Mouse (Mus musculus) induced T-regulatory cell, adult 2 months (primary cell): Measurements from ENCODE around the gene Pex14.

Source experiments
- DNase-seq: peaks from one replicate; pipeline ENCODE4 v3.0.0-alpha.2; 2012; ENCODE audit warnings: low read depth

Pex14 gene

DNA sequence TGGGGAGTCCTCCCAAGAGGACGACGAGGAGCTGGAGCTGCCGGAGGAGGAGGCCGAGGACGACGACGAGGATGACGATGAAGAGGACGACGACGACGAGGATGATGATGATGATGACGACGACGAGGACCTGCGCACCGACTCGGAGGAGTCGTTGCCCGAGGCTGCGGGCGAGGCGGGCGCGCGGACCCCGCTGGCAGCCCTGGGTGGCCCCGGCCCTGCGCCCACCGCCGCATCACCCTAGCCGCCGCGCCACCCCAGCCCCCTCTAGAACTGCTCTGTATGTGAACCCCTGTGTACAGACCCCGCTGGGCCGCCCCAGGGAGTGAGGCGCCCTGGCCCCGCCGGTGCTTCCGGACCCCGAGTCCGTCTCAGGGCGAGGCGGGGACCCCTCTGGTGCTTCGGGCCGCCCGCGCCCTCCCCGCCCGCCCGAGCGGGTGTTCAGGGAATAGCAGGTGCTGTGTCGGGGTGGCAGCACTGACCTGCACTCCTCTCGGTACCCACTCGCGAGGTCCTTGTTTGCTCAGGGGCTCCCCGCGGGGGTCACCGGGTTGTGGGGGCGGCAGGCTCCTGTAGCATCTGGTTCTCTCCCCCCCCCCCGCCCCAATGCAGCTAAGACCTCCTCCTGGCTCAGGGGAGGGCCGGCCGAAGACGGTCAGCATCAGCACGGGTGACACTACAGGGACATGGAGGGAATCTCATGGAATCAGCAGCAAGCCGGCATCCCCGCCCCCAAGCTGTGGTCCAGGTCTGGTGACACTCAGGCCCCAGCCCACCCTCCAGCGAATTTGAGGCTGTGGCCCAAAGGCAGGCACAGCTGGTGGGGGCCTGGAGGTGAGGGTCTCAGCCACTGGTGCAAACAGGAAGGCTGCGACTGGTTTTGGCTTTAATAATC, 147.1 kb downstream of the Pex14 start:
- DNase-seq = no peak

DNA sequence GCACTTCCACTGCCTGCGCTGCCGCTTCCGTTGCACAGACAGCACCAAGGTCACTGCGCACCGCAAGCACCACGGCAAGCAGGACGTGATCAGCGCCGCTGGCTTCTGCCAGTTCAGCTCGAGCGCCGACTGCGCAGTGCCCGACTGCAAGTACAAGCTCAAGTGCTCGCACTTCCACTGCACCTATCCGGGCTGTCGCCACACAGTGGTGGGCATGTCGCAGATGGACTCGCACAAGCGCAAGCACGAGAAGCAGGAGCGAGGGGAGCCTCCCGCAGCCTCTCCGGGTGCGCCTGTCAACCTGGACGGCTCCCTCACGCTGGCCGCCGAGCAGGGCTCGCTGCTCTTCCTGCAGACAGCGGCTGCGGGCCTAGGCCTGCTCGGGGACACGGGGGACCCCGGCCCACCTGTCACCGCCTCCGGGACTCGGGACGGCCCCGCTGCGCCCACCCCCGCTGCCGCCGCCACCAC, 147.8 kb downstream of the Pex14 start:
- DNase-seq = no peak

DNA sequence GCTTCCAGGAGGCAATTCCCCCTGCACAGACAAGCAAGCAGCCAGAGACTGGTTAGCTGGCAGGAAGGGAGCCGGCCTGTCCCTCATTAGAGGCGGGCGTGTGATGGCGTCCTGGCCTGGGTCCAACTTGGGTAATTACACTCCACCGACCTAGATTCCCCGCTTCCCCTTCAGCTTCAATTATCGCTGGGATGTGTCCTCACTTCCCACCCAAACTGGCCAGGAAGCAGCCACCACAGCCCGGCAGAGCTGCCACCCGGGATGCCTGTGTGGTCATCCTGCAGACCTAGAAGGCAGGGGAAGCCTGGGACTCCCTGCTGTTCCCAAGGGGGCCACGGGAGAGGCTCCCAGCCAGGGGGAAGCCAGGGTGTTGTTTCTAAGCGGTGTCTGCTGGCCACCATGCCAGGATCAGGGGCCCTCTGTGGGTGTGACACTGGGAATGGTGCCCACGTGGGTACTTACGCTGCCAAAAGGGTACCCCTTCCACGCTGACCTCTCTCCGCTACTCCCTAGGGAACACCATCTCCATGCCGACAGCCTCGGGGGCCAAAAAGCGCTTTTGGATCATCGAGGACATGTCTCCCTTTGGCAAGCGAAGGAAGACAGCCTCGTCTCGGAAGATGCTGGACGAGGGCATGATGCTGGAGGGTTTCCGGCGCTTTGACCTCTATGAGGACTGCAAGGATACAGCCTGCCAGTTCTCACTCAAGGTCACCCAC, 148.6 kb downstream of the Pex14 start:
- no peak for DNase-seq

DNA sequence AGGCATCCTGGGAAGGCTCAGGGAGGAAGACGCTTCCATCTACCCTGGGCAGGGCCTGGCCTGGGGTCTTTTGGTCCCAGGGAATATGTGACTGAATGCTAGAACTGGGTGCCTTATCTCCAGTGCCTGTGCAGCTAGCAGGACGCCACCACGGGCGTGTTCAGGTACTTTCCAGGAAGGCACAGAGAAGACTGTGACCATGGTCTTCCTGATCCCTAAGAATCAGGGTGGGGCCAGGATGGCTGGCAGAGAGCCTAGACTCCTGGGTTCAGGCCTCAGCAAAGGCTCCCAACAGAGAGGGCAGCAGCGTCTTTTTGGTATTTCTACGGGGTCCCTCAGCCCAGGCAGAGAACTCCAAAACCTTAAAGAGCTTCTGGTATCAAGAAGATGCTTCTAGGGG, 149.2 kb downstream of the Pex14 start:
- DNase-seq = no peak

DNA sequence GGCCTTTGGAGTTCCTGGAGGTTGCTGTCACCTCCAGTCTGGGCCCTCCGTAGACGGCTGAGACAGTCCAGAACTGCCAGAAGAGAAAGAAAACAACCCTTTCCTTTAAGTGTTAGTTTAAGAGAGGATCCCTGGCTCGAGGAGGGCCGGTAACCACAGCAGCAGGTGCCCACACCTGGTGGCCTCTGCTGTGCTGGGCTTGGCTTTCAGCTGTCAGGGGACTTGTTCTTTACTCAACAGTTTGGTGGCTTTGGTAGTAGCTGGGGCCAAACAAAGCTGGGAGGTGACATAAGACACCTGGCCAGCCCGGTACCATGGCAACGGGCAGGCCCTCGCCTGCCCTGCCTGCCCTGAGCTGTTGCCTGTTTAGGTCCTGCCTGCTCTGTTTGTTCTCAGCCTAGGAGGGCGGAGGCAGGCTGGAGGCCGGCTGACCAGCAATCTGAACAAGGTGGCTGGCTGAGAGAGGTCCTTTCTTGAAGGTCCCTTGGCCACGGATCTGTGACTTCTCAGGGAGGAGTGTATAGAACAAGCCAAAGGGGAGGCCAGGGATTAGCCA, 151.8 kb downstream of the Pex14 start:
- no peak for DNase-seq

DNA sequence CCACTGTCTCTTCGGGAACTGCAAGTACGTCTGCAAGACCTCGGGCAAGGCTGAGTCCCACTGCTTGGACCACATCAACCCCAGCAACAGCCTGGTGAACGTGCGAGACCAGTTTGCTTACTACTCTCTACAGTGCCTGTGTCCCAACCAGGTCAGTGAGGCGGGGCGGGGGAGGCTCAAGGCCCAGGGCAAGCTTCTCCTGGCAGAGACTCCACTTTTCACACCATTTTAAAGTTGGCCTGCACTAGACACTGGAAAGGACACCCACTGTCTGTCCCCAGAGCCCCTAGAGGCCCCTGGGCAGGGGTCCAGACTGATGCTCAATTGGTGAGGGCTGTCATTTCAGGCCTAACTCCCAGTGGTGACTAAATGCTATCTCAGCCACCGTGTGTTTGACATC, 153.6 kb downstream of the Pex14 start:
- DNase-seq = no peak

DNA sequence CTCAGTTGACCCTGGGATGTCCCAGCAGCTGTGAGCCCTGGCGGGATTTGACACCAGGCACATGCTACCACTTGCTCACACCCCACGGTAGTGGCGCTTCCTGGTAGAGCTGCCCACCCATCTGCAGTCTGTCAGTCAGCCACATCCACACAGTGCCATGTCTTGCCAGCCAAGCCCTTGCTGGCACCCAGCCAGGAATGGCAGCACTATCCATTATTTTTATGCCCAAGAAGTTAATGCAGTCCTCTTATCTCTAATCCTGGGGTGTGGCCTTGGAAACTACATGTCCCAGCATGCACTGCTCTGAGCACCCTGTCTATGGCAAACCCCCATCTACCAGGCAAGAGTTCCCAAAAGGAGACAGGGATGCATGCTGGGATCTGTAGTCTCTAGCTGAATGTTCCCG, 154.2 kb downstream of the Pex14 start:
- no peak for DNase-seq

DNA sequence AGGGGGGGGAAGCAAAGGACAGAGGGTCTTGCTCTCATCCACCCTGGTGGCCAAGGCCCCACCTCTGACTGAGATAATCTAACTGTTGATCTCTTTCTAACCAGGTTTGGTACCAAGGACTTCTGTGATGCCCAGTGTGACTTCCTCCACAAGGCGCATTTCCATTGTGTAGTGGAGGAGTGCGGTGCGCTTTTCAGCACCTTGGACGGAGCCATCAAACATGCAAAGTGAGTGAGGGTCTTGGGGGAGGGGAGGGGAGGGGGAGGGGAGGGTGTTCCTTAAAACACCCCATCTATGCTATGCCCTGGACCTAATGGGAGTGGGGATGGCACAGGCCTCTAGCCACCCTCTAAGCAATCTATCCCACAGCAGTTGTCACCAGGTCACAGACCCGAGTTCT, 156.6 kb downstream of the Pex14 start:
- no peak for DNase-seq

DNA sequence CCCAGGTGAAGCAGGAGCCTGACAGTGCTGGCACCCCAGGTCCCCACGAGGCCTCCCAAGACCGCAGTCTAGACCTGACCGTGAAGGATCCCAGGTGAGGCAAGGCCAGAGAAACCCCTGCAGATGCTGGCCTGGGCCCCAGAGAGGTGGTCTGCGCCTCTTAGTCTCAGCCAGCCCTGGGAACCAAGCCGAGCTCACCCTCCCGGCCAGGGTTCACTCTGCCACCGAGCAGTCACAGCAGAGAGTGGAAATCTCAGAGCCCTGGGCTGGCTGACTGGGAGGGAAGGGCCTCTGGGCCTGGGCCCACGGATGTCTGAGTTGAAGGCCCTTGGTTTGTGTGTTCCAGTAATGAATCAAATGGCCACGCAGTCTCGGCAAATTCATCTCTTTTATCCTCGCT, 158.4 kb downstream of the Pex14 start:
- DNase-seq = no peak

DNA sequence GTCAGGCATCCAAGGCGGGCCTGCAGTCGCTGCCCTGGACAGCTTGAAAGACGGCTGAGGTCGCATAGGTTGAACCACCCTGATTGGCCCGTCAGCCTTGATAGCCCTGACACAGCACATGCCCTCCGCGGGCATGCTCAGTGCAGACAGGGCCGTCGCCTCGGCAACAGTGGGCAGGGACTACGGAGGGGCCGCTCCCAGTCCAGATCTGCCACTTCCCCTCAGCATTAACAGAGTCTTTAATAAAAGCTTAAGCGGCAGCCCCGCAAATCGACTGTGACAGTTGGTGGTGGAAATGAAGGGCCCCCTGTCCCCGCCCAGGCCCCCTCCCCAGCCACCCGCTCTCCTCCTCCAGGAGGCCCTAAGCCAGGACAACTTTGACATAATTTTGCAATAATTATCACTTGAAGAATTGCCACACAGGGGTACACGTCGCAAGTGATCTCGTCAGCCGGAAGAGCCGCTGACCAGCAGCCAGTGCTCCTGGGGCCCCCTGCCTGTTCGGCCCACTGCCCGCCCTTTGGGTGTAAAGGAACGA, 158.9 kb downstream of the Pex14 start:
- DNase-seq = peak; percentile 26

DNA sequence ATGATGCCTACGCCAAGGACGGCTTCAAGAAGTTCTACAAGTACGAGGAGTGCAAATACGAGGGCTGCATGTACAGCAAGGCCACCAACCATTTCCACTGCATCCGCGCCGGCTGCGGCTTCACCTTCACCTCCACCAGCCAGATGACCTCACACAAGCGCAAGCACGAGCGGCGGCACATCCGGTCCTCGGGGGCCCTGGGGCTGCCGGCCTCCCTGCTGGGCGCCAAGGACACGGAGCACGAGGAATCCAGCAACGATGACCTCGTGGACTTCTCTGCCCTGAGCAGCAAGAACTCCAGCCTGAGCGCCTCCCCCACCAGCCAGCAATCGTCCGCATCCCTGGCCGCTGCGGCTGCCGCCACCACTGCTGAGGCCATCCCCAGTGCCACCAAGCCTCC, 161.1 kb downstream of the Pex14 start:
- no peak for DNase-seq

DNA sequence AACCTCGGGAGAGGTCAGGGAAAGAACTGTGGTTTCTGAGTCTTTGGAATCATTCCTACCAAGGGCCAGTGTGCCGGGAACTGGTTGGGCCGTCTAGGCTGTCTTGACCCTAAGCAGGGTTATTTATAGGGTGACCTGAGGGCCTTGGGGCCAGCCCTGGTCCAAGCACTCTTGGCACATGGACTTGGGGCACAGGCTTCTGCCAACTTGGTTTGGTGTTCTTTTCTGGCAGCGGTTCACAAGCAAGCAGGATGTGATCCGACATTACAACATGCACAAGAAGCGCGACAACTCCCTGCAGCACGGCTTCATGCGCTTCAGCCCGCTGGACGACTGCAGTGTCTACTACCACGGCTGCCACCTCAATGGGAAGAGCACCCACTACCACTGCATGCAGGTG, 162.9 kb downstream of the Pex14 start:
- no peak for DNase-seq

DNA sequence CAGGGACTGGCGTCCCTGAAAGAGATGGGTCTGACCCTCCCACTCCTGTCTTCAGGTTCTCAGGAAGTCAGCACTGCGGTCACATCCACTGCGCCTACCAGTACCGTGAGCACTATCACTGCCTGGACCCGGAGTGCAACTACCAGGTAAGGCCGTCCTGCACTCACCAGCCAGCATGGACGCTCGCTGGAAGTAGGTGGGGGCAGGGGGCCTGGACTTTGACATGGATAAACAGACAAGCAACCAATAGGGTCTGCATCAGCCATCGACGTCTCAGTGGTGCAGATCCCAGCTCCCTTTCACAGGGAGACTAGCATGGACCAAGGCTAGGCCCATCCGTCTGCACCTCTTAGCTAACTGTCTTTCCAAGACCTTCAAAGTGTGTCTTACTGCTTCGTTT, 163.6 kb downstream of the Pex14 start:
- DNase-seq = no peak

DNA sequence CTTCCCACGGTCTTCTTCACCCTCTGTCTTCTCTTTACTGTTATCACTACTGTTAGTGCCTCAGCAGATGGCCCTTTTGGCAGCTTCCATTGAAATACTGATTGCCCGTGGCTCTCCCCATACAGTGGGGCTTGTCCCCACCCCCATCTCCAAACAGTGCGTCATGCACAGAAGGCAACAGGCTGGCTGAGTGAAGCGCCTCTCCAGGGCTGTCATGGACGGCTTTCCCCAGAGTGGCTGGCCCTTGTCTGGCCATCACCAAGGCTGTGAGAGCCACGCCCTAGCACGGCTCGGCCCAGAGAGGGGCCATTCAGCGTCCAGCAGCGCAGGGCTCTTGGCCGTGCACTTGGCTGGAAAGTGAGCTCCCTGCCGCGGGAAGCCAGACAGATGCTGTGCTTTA, 164.5 kb downstream of the Pex14 start:
- DNase-seq = no peak

DNA sequence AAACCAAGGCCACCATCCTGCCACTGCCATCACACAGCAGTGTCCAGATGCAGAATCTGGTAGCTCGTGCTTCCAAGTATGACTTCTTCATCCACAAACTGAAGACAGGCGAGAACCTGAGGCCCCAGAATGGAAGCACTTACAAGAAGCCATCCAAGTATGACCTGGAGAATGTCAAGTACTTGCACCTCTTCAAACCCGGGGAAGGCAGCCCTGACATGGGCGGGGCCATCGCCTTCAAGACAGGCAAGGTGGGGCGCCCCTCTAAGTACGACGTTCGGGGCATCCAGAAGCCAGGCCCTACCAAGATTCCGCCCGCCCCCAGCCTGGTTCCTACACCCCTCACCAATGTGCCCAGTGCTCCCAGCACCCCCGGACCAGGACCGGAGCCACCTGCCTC, 166.6 kb downstream of the Pex14 start:
- DNase-seq = no peak

DNA sequence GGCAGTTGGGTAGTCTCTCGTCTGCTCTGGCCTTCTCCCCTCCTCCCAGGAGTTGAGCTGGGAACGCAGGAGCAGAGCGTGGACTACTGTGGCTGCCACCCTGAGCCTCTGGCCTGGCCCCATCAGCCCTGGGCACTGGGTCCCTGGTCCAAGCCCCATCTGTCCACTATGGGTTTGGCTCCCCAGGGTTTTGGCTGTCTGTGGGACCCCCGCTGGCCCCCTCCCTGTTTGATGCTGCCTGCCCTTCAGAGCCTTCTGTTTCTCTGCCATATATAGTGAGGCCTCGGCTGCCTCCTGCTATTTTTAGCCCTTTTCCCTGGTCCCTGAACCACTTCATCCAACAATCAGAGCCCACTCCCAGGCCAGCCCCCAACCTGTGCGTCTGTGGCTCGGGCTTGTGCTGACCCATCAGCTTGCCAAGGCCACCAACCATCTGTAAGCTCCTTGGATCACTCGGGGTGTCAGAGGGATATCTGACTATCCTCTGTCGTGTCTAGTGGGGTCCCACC, 168.9 kb downstream of the Pex14 start:
- DNase-seq = no peak

DNA sequence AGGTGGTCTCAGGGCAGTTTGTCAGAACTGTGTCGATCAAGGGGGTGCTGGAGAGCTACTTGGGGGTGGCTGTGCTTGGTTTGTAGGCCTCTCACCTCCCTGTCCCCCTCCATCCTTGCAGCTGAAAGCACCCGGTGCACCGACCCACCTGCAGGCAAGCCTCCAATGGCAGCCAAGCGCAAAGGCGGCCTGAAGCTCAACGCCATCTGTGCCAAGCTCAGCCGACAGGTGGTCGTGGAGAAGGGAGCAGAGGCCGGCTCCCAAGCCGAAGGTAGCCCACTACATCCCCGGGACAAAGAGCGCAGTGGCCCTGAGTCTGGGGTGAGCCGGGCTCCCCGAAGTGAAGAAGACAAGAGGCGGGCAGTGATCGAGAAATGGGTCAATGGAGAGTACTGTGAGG, 170.8 kb downstream of the Pex14 start:
- DNase-seq = no peak

DNA sequence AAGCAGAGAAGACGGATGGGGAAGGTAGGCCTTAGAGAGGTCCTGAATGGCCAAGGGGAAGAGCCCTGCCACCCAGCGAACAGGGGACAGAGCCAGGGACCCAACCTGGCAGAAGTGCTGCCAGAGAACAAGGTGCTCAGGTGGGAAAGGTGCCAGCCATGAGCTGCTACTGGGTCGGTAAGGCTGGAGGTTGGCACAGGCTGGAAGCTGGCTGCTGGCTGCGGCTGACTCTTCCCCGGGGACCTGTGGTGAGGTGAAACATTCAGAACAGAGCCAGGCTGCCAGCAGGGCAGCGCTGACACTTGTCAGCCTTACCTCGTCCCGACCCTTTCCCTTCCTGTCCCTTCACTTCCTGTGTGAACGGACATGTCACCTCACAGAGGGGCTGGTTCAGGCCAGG, 171.4 kb downstream of the Pex14 start:
- DNase-seq = no peak

DNA sequence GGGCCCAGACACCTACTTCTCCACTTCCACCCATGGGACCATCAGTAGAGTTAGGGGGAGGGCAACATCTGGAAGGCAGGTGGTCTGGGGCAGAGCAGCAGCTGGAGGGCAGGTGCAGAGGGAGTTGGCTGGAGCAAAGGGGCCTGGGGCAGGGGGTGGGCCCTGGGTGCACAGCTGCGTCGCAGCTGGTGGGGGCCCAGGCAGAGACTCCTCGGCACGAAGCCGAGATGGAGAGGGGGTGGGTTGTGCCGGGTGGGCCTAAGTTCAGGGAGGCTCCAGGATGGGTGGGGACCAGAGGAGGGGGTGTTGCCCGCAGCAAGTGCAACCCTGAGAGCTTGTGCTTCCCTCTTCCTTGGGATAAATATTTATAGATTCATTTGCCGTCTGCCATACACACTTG, 173.2 kb downstream of the Pex14 start:
- no peak for DNase-seq

DNA sequence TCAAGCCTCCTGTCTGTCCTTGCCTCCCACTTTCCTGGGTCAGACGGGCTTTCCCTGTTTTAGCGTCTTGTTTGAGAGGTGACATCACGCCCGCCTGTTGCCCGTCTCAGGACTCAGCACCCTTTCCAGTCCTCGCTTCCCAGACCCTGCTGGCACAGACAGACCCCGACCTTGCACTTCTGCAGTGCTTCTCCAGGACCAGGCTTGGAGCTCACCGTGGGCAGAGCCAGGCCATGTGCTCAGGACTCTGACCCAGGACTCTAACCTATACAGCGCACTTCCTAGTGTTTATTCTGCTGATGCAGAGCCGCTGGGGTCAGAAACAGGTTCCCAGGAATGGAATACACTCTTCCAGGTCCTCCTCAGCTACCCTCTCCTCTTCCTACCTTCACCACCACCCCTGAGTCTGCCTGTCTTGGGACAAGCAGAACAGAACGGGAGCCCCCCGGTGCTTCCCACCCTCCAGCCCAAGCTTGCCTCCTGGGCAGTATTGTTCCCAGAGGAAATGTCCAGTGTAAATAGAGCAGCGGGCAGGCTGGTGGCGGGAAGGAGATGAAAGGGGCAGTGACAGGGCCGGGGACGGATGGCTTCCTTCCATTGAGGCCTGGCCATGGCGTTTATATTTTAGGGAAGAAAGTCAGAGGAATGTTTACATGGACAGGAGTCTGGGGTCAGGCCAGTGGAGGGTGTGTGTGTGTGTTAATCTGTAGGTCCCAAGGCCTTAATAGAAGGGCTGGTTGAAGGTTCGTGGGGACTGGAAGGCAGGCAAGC, 173.9 kb downstream of the Pex14 start:
- no peak for DNase-seq

DNA sequence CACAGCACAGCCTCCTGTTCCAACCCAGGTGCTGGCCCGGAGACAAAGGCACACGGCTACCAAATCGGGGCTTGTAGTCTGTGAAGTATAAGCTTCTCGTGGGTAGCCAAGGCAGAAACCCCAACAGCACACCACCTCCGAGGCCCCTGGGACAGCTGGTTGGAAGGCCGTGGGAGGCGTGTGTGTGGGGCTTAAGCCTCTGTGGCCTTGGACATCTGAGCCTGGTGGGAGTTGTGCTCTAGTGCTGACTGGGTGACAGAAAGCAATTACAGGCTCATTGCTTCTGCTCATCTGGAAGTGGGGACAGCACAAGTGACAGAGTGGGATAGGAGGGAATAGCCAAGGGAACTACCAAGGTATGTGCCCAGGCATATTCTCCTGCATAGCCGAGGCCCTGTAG, 175.7 kb downstream of the Pex14 start:
- no peak for DNase-seq

DNA sequence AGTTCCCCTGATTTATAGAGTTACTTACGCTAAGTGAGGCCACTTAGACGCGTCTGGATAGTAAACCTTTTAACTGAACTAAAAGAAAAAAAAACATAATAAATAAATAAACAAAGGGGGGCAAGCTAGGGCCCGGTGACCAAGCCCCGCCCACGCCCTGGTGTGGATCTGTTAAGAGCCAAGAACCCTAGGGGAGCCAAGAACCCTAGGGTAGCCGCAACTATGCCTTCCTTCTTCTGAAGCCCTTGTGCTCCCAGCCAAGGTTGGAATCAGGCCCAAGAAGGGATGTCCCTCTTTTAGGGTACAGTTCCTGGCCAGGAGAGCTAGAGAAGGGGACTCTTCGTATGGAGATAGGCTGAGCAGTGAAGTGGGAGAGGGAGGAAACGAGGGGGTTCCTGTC, 176.3 kb downstream of the Pex14 start:
- DNase-seq = no peak
